Mouse (Mus musculus): ENCODE data around the gene Nup160. TPM values are rescaled to one million over a fixed set of nuclear protein-coding genes. Genes with fewer than 3 reads are reported as not detected.

Nup160 gene
- polyA plus RNA-seq, 1 experiment from 2014 or later, result 43.0 TPM

GRCm38 (mm10) chr2:90647084-90647483 lies 29.9 kb upstream of the Nup160 start:
- no peaks in the 10 kb centered on the region for H3K27me3 ChIP-seq
- H3K36me3 ChIP-seq, result no peaks in the 10 kb centered on the region
- no peak overlapping the region for H3K9ac ChIP-seq
- no peak overlapping the region for H3K27ac ChIP-seq
- WGBS, result 81% methylated on average over 6 of the region's 6 CpGs
- no peaks in the 10 kb centered on the region for H3K9me3 ChIP-seq (replicated peaks)
- H3K4me1 ChIP-seq, result no peaks in the 10 kb centered on the region
- no peak for ATAC-seq (ENCODE audit: low FRiP score)
- H3K4me3 ChIP-seq, result no peak overlapping the region
- no peak overlapping the region for H3K4me2 ChIP-seq (replicated peaks)

- 89% methylated on average over 3 of the region's 3 CpGs for WGBS
These were observed 27.6 kb upstream of the Nup160 start for GRCm38 (mm10) chr2:90649405-90649804.

GRCm38 (mm10) chr2:90649965-90650364 lies 27.1 kb upstream of the Nup160 start:
- Histone ChIP-seq H3K36me3 (no peaks in the 10 kb centered on the region), H3K9ac (no peak overlapping the region), H3K4me3 (no peak overlapping the region), H3K9me3 (replicated peaks) (no peaks in the 10 kb centered on the region), H3K4me1 (no peaks in the 10 kb centered on the region), H3K27ac (no peak overlapping the region), H3K4me2 (replicated peaks) (no peak overlapping the region), H3K27me3 (no peaks in the 10 kb centered on the region)
- WGBS, result 67% methylated on average over 4 of the region's 4 CpGs
- ATAC-seq (ENCODE audit: low FRiP score), result no peak

More at GRCm38 (mm10) chr2:90649405-90649804, 27.6 kb upstream of the Nup160 start:
- no peak overlapping the region for H3K4me3 ChIP-seq
- no peak overlapping the region for H3K9ac ChIP-seq
- no peaks in the 10 kb centered on the region for H3K36me3 ChIP-seq
- no peak overlapping the region for H3K27ac ChIP-seq
- ATAC-seq (ENCODE audit: low FRiP score), result no peak
- H3K4me2 ChIP-seq (replicated peaks), result no peak overlapping the region
- no peaks in the 10 kb centered on the region for H3K4me1 ChIP-seq
- H3K27me3 ChIP-seq, result no peaks in the 10 kb centered on the region
- no peaks in the 10 kb centered on the region for H3K9me3 ChIP-seq (replicated peaks)

GRCm38 (mm10) chr2:90652101-90652500 lies 24.9 kb upstream of the Nup160 start:
- H3K9me3 ChIP-seq (replicated peaks), result no peaks in the 10 kb centered on the region
- H3K4me2 ChIP-seq (replicated peaks), result no peak overlapping the region
- H3K27me3 ChIP-seq, result no peaks in the 10 kb centered on the region
- no peak overlapping the region for H3K4me3 ChIP-seq
- 78% methylated on average over 9 of the region's 10 CpGs for WGBS
- no peak overlapping the region for H3K27ac ChIP-seq
- H3K4me1 ChIP-seq, result no peaks in the 10 kb centered on the region
- no peak for ATAC-seq (ENCODE audit: low FRiP score)
- no peak overlapping the region for H3K9ac ChIP-seq
- no peaks in the 10 kb centered on the region for H3K36me3 ChIP-seq

GRCm38 (mm10) chr2:90652993-90653392 lies 24.0 kb upstream of the Nup160 start:
- no peaks in the 10 kb centered on the region for H3K27me3 ChIP-seq
- no peak overlapping the region for H3K27ac ChIP-seq
- WGBS, result 70% methylated on average over 4 of the region's 4 CpGs
- no peaks in the 10 kb centered on the region for H3K4me1 ChIP-seq
- ATAC-seq (ENCODE audit: low FRiP score), result no peak
- H3K9ac ChIP-seq, result no peak overlapping the region
- H3K4me3 ChIP-seq, result no peak overlapping the region
- no peaks in the 10 kb centered on the region for H3K9me3 ChIP-seq (replicated peaks)
- no peaks in the 10 kb centered on the region for H3K36me3 ChIP-seq
- no peak overlapping the region for H3K4me2 ChIP-seq (replicated peaks)

GRCm38 (mm10) chr2:90655449-90655848 lies 21.6 kb upstream of the Nup160 start:
- no peak overlapping the region for H3K4me3 ChIP-seq
- H3K27ac ChIP-seq, result no peak overlapping the region
- no peaks in the 10 kb centered on the region for H3K9me3 ChIP-seq (replicated peaks)
- H3K4me2 ChIP-seq (replicated peaks), result no peak overlapping the region
- no peaks in the 10 kb centered on the region for H3K27me3 ChIP-seq
- H3K9ac ChIP-seq, result no peak overlapping the region
- WGBS, result 80% methylated on average over 6 of the region's 6 CpGs
- no peaks in the 10 kb centered on the region for H3K36me3 ChIP-seq
- H3K4me1 ChIP-seq, result no peaks in the 10 kb centered on the region
- no peak for ATAC-seq (ENCODE audit: low FRiP score)

- no peak overlapping the region for H3K9ac ChIP-seq
- H3K4me2 ChIP-seq (replicated peaks), result no peak overlapping the region
- H3K27me3 ChIP-seq, result no peaks in the 10 kb centered on the region
- H3K36me3 ChIP-seq, result no peaks in the 10 kb centered on the region
- WGBS, result 73% methylated on average over 4 of the region's 4 CpGs
- ATAC-seq (ENCODE audit: low FRiP score), result no peak
- H3K27ac ChIP-seq, result no peak overlapping the region
- no peak overlapping the region for H3K4me3 ChIP-seq
- H3K4me1 ChIP-seq, result no peaks in the 10 kb centered on the region
- no peaks in the 10 kb centered on the region for H3K9me3 ChIP-seq (replicated peaks)
These were observed 18.4 kb upstream of the Nup160 start for GRCm38 (mm10) chr2:90658613-90659012.

- no peak overlapping the region for H3K9ac ChIP-seq
- no peak overlapping the region for H3K4me3 ChIP-seq
- H3K36me3 ChIP-seq, result no peaks in the 10 kb centered on the region
- no peak overlapping the region for H3K27ac ChIP-seq
- 84% methylated on average over 1 of the region's 1 CpGs for WGBS
- H3K27me3 ChIP-seq, result no peaks in the 10 kb centered on the region
- H3K4me2 ChIP-seq (replicated peaks), result no peak overlapping the region
- ATAC-seq (ENCODE audit: low FRiP score), result no peak
- H3K9me3 ChIP-seq (replicated peaks), result no peaks in the 10 kb centered on the region
- no peaks in the 10 kb centered on the region for H3K4me1 ChIP-seq
These were observed 18.0 kb upstream of the Nup160 start for GRCm38 (mm10) chr2:90659016-90659415.

- no peak overlapping the region for H3K4me3 ChIP-seq
- no peaks in the 10 kb centered on the region for H3K4me1 ChIP-seq
- no peak overlapping the region for H3K27ac ChIP-seq
- no peaks in the 10 kb centered on the region for H3K9me3 ChIP-seq (replicated peaks)
- no peak overlapping the region for H3K4me2 ChIP-seq (replicated peaks)
- WGBS, result 77% methylated on average over 3 of the region's 3 CpGs
- H3K36me3 ChIP-seq, result no peaks in the 10 kb centered on the region
- no peaks in the 10 kb centered on the region for H3K27me3 ChIP-seq
- ATAC-seq (ENCODE audit: low FRiP score), result no peak
- no peak overlapping the region for H3K9ac ChIP-seq
These were observed 17.4 kb upstream of the Nup160 start for GRCm38 (mm10) chr2:90659639-90660038.

- 85% methylated on average over 1 of the region's 1 CpGs for WGBS
- no peak for ATAC-seq (ENCODE audit: low FRiP score)
- no peak overlapping the region for H3K27ac ChIP-seq
- H3K27me3 ChIP-seq, result no peaks in the 10 kb centered on the region
- H3K4me3 ChIP-seq, result no peak overlapping the region
- no peak overlapping the region for H3K4me2 ChIP-seq (replicated peaks)
- H3K36me3 ChIP-seq, result no peaks in the 10 kb centered on the region
- no peaks in the 10 kb centered on the region for H3K4me1 ChIP-seq
- no peak overlapping the region for H3K9ac ChIP-seq
- H3K9me3 ChIP-seq (replicated peaks), result no peaks in the 10 kb centered on the region
These were observed 16.1 kb upstream of the Nup160 start for GRCm38 (mm10) chr2:90660947-90661346.

GRCm38 (mm10) chr2:90661426-90661825 lies 15.6 kb upstream of the Nup160 start:
- H3K4me1 ChIP-seq, result no peaks in the 10 kb centered on the region
- WGBS, result 63% methylated on average over 3 of the region's 3 CpGs
- H3K9ac ChIP-seq, result no peak overlapping the region
- no peak for ATAC-seq (ENCODE audit: low FRiP score)
- H3K4me3 ChIP-seq, result no peak overlapping the region
- no peaks in the 10 kb centered on the region for H3K27me3 ChIP-seq
- H3K27ac ChIP-seq, result no peak overlapping the region
- no peak overlapping the region for H3K4me2 ChIP-seq (replicated peaks)
- H3K36me3 ChIP-seq, result no peaks in the 10 kb centered on the region
- no peaks in the 10 kb centered on the region for H3K9me3 ChIP-seq (replicated peaks)

GRCm38 (mm10) chr2:90666591-90667387 lies 10.2 kb upstream of the Nup160 start:
- H3K27ac ChIP-seq, result no peak overlapping the region
- no peak for ATAC-seq (ENCODE audit: low FRiP score)
- no peaks in the 10 kb centered on the region for H3K36me3 ChIP-seq
- H3K27me3 ChIP-seq, result no peaks in the 10 kb centered on the region
- 55% methylated on average over 11 of the region's 11 CpGs for WGBS
- no peak overlapping the region for H3K4me3 ChIP-seq
- H3K9ac ChIP-seq, result no peak overlapping the region
- no peak overlapping the region for H3K4me2 ChIP-seq (replicated peaks)
- no peaks in the 10 kb centered on the region for H3K4me1 ChIP-seq
- H3K9me3 ChIP-seq (replicated peaks), result 0 out of 2 replicates have a peak, but pooled peaks cover 3% of the 10 kb centered on the region
